Mouse (Mus musculus) neural tube, postnatal 0 days (tissue): Measurements from ENCODE around the gene Ano4. TPM values are rescaled to one million over a fixed set of nuclear protein-coding genes. Genes with fewer than 3 reads are reported as not detected.

Experiments used
- polyA plus RNA-seq: library from polyadenylated mRNA; unstranded; fragments of >200 nt; fragmentation: Nextera tagmentation; extraction: Ambion mirVana; gene quantifications from 2 replicates; pipeline ENCODE4 v1.2.1, GENCODE M21; 2015

The Ano4 gene
- 11.2 and 11.6 TPM in 2 replicates for polyA plus RNA-seq

DNA sequence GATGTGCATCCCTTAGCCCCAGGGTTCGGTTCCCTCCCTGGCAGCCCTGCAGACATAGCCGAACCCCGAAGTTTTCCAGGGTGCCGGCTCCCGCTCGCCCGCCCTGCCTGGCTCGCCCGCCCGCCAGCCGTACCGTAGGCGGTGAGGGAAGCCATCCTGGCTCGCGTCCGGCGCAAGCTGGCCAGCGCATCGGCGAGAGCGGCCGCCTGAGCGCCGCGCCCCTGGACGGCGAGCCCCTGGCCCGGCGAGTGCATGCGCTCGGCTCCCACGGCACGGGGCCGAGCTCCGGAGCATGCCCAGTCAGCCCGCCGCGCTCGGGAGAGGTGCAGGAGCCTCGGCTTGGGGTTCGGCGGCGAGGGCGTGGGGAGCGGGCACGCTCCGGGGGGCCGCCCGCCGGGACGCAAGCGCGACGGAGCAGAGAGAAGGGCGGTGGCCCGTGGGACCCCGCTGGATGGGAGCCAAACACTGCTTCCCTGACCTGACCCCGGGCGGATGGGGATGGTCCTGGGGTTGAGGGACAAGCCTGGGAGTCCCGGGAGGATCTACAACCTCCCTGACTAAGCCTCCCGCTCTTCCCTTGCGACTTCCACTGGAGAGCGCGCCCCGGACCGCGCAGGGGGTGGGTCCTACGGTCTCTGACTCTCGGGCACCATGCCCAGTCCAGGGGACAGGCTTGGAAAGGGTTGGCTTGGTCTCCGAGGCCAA, at the start of gene Ano4:
Gene Ano4, minus strand, starts transcription at position 272 of the 705 bp plus-strand sequence.

Other genes starting within 250 kb of the Ano4 start
- 7.8 and 9.0 TPM in 2 replicates for gene Gas2l3, start 99.2 kb upstream of the Ano4 start, polyA plus RNA-seq
- 0.11 TPM in 1 of 2 replicates, not detected in the other for gene Nr1h4, start 188.8 kb upstream of the Ano4 start, polyA plus RNA-seq